In the genomic region with DNA sequence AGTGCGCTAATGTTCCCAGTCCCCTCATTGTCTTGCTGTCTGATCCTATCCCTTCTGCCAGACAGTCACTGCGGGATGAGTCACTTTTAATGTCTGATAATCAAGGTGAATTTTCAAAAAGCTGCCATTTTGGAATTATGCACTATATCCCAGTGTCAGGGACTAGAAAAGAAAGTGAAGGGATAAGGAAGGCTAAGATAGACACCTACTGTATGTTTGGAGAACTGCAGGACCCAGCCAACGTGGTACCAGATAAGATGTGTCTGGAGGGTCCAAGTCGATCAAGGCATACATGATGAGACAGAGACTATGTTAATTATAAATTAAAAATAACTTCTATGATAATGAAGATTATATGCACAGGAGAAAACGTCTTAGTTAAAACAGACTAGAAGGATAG, we compare ENCODE assay signal across 8 mouse cellular contexts.
DNase-seq lines count a peak whose midpoint lies in the region; ATAC-seq and TF ChIP-seq lines count a peak whose summit lies in the region.

No protein-coding gene starts in this region.

- H3K4me1 ChIP-seq in heart, postnatal 0 days (ENCODE audit: control insufficient read depth, insufficient read depth) = no peaks in the 10 kb centered on the region

- no peaks in the 10 kb centered on the region for H3K36me3 ChIP-seq in heart, postnatal 0 days (replicated peaks; ENCODE audit: control insufficient read depth, insufficient read depth, low read length)

- H3K27me3 ChIP-seq in heart, postnatal 0 days (ENCODE audit: control insufficient read depth, insufficient read depth, low read length) = no peaks in the 10 kb centered on the region

- TF ChIP-seq CTCF in heart, postnatal 0 days (IDR thresholded peaks at IDR 0.05; ENCODE audit: low read depth) = peak; percentile 71
- TF ChIP-seq CTCF in layer of hippocampus, adult 2 months (conservative IDR thresholded peaks at IDR 0.05) = peak; percentile 91

- H3K9ac ChIP-seq in heart, postnatal 0 days (replicated peaks; ENCODE audit: low read depth, low read length) = no peak overlapping the region

- no peak overlapping the region for H3K27ac ChIP-seq in heart, postnatal 0 days (ENCODE audit: low read depth)
- H3K27ac ChIP-seq in layer of hippocampus, adult 2 months = peak overlapping the region; percentile 69

- no peak overlapping the region for H3K4me3 ChIP-seq in heart, postnatal 0 days (ENCODE audit: low read depth, low read length)
- no peak overlapping the region for H3K4me3 ChIP-seq in layer of hippocampus, adult 2 months

- DNase-seq in heart, postnatal 0 days (ENCODE audit: low spot score) = peak; percentile 55
- no peak for DNase-seq in heart, adult 9 months (ENCODE audit: low spot score in 2 of 2)
- peak; percentile 8 for DNase-seq in cerebellum, adult 9-11 months
- DNase-seq in forelimb bud, embryonic 11.5 days (ENCODE audit: low read depth, low spot score) = peak; percentile 55
- DNase-seq in layer of hippocampus, adult 2 months (ENCODE audit: low spot score in 2 of 2) = peak; percentile 50 to 65
- DNase-seq in mesoderm, embryonic 11.5 days (ENCODE audit: low read depth, low spot score) = peak; percentile 64
- peak; percentile 19 for DNase-seq in yolk sac, embryonic 10.5 days (ENCODE audit: low spot score)
- DNase-seq in urinary bladder, adult 2 months (ENCODE audit: low spot score) = no peak

- TF ChIP-seq EP300 in heart, postnatal 0 days (IDR thresholded peaks at IDR 0.05; ENCODE audit: low read depth) = no peak

- WGBS in heart, postnatal 0 days = 39% methylated on average over 5 of the region's 5 CpGs

- no peaks in the 10 kb centered on the region for H3K9me3 ChIP-seq in heart, postnatal 0 days (replicated peaks; ENCODE audit: control insufficient read depth, low read length)

- no peak for ATAC-seq in heart, postnatal 0 days (ENCODE audit: insufficient read depth, low read depth)

- no peak overlapping the region for H3K4me2 ChIP-seq in heart, postnatal 0 days (ENCODE audit: low read depth, low read length)

Comparison
In these comparisons a context has a peak if more than half of its experiments do, and no peak if none do; other contexts are left out.
1. DNase-seq: peak in heart, postnatal 0 days (single experiment), cerebellum, adult 9-11 months (single experiment), forelimb bud, embryonic 11.5 days (single experiment), layer of hippocampus, adult 2 months (2 of 2), mesoderm, embryonic 11.5 days (single experiment) and yolk sac, embryonic 10.5 days (single experiment); none in heart, adult 9 months (0 of 2) and urinary bladder, adult 2 months (single experiment).